Mouse (Mus musculus) neural tube, embryonic 11.5 days (tissue): ENCODE data around the gene Enkd1. TPM values are rescaled to one million over a fixed set of nuclear protein-coding genes. Genes with fewer than 3 reads are reported as not detected.

Experiments
- ATAC-seq: fragments of 200-750 bp; cut with Nextera tagmentation; 2 replicates; pipeline ENCODE4 v1.8.0; 2017; ENCODE audit warnings: moderate number of reproducible peaks, mild to moderate bottlenecking, moderate TSS enrichment, moderate library complexity; ENCODE audit not compliant: insufficient read depth, low FRiP score, low TSS enrichment
- DNase-seq: peaks from one replicate; pipeline ENCODE4 v3.0.0-alpha.2; 2015; ENCODE audit warnings: low spot score
- H3K27ac ChIP-seq: fragments of 300-500 bp; sonication (generic); 2 replicates; pipeline ENCODE4 v1.5.1; 2014; ENCODE audit warnings: low read depth, mild to moderate bottlenecking, low read length
- H3K27me3 ChIP-seq: fragments of 300-500 bp; sonication (generic); 2 replicates; pipeline ENCODE4 v1.6.1; 2014; ENCODE audit warnings: mild to moderate bottlenecking, low read length, mixed read lengths; ENCODE audit not compliant: control insufficient read depth, insufficient read depth
- H3K36me3 ChIP-seq: fragments of 300-500 bp; sonication (generic); 2 replicates; pipeline ENCODE4 v1.6.1; 2014; ENCODE audit warnings: mild to moderate bottlenecking, low read length, moderate library complexity, mixed read lengths; ENCODE audit not compliant: control insufficient read depth, insufficient read depth
- H3K4me1 ChIP-seq: fragments of 300-500 bp; sonication (generic); 2 replicates; pipeline ENCODE4 v1.6.1; 2014; ENCODE audit warnings: low read length, mixed read lengths; ENCODE audit not compliant: control insufficient read depth, insufficient read depth
- H3K4me2 ChIP-seq: fragments of 300-500 bp; sonication (generic); 2 replicates; pipeline ENCODE4 v1.6.1; 2014; ENCODE audit warnings: low read depth, mild to moderate bottlenecking, moderate library complexity
- H3K4me3 ChIP-seq: fragments of 300-500 bp; sonication (generic); 2 replicates; pipeline ENCODE4 v1.5.1; 2014; ENCODE audit warnings: low read depth, low read length
- H3K9ac ChIP-seq: fragments of 300-500 bp; sonication (generic); 2 replicates; pipeline ENCODE4 v1.6.1; 2014; ENCODE audit warnings: mild to moderate bottlenecking, low read length
- H3K9me3 ChIP-seq: fragments of 300-500 bp; sonication (generic); 2 replicates; pipeline ENCODE4 v1.6.1; 2016; ENCODE audit warnings: low read length; ENCODE audit not compliant: control insufficient read depth
- WGBS: fragments of 180-500 bp; shearing (Covaris S2); extraction: QIAGEN DNeasy Blood & Tissue Kit; methylation state at CpG from one replicate; pipeline ENCODE4 v1.1.7; 2014; 5-methylcytosine and 5-hydroxymethylcytosine counted together
- polyA plus RNA-seq: library from polyadenylated mRNA; unstranded; fragments of >200 nt; fragmentation: Nextera tagmentation; extraction: Ambion mirVana; gene quantifications from 2 replicates; pipeline ENCODE4 v1.2.1, GENCODE M21; 2014

Gene Enkd1
- polyA plus RNA-seq, 1 experiment from 2014 or later: 27.6 TPM

DNA sequence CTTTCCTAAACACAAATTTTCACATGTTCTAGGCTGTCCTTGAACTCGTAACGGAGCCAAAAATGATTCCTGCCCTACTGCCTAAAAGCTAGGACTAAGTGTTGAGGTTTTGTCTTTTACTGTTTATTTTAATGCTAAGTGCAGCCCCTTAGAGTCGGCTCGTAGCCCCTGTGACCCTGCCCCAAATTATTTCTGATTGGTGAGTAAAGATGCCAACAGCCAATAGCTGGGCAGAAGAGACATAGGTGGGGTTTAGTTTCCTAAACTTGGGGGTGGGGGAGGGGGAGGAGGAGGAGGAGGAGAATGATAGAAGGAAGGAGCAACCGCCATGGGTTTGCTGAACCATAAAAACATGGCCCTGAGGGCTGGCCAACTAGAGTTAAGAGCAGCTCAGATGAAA lies 17.7 kb upstream of the Enkd1 start:
- Histone ChIP-seq H3K4me3 (no peak overlapping the region), H3K27me3 (no peaks in the 10 kb centered on the region), H3K4me1 (no peaks in the 10 kb centered on the region), H3K9ac (no peak overlapping the region), H3K4me2 (no peak overlapping the region), H3K9me3 (no peaks in the 10 kb centered on the region), H3K36me3 (no peaks in the 10 kb centered on the region), H3K27ac (no peak overlapping the region)
- WGBS: 85% methylated on average over 5 of the region's 5 CpGs
- ATAC-seq (no peak), DNase-seq (no peak)

DNA sequence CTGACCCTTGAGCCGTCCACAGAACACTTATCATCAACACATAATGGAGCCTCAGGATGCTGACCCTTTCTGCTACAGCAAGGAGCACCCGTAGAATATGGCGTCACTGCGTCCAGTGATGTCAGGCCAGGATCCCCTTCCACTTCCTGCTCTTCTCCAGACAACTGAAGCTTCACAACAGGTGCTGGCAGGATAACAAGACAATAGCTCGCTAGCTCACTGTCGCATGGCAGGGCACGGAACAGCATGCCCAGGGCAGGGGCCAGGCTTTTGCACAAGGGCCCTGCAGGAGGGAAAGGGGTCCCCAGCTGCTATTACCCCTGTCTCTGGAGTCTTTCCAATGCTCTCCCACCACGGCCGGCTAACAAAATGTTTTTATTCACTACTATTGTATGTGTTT lies 14.9 kb upstream of the Enkd1 start:
- no peak overlapping the region for H3K27ac ChIP-seq
- no peak overlapping the region for H3K4me3 ChIP-seq
- no peak for DNase-seq
- H3K4me2 ChIP-seq: no peak overlapping the region
- H3K27me3 ChIP-seq: no peaks in the 10 kb centered on the region
- H3K9ac ChIP-seq: no peak overlapping the region
- no peaks in the 10 kb centered on the region for H3K36me3 ChIP-seq
- no peaks in the 10 kb centered on the region for H3K4me1 ChIP-seq
- no peaks in the 10 kb centered on the region for H3K9me3 ChIP-seq
- ATAC-seq: no peak
- WGBS: 94% methylated on average over 9 of the region's 9 CpGs

DNA sequence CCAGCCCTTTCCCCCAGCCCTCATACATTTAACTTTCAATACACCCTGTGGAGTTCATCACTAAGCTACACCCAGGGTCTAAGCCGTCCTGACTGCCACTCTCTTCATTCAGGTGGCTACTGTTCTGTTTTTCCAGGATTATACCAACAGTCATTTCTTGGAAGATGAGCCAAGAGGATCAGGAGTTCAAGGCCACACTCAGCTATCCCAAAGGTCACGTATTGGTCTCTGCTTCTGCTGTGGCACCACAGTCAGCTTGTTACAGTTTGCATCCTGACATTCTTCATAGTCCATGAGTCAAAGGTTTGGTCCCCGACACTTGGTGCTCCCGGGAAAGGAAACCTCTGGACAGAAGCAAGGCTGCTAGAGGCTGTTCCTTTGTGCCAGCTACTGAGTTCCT lies 11.6 kb upstream of the Enkd1 start:
- WGBS: 89% methylated on average over 4 of the region's 4 CpGs

DNA sequence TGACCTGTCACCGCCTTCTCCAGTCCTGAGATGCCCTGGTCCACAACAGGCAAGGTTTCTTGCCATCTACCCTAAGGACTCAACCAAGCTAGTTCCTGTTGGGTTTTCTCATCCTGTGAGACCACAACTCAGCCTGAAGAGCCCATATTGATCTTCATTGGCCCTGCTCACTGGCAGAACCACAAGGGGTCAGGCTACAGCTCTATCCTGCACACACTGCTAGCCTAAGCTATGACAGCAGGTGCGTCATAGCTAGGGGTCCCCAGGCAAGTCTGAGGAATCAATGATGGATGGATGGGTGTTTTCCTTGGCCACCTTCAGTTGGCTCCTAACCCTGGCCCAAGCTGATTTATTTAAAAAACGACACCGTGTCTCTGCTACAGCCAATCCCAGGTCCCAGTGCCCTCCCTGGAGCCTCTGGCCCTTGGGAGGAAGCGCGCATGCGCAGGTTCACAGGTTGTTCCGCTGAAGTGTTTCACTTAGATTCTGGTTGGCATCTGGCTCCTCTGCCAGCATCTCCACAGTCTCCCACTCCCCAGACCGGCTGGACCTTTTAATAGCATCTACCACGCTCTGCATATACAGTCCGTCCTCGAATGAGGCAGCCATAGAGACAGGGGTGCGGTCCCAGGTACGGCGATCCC lies 8.4 kb upstream of the Enkd1 start:
- no peaks in the 10 kb centered on the region for H3K9me3 ChIP-seq
- no peak overlapping the region for H3K4me2 ChIP-seq
- 95% methylated on average over 15 of the region's 15 CpGs for WGBS
- no peaks in the 10 kb centered on the region for H3K4me1 ChIP-seq
- ATAC-seq (no peak), DNase-seq (no peak)
- no peaks in the 10 kb centered on the region for H3K27me3 ChIP-seq
- no peak overlapping the region for H3K9ac ChIP-seq
- H3K36me3 ChIP-seq: peaks cover 5% of the 10 kb centered on the region
- H3K27ac ChIP-seq: no peak overlapping the region
- no peak overlapping the region for H3K4me3 ChIP-seq

More for the DNA sequence above, 11.6 kb upstream of the Enkd1 start:
- no peak overlapping the region for H3K27ac ChIP-seq
- no peak overlapping the region for H3K4me3 ChIP-seq
- H3K4me1 ChIP-seq: no peaks in the 10 kb centered on the region
- H3K9ac ChIP-seq: no peak overlapping the region
- H3K9me3 ChIP-seq: no peaks in the 10 kb centered on the region
- DNase-seq: no peak
- H3K36me3 ChIP-seq: peaks cover 5% of the 10 kb centered on the region
- ATAC-seq: no peak
- no peak overlapping the region for H3K4me2 ChIP-seq
- no peaks in the 10 kb centered on the region for H3K27me3 ChIP-seq

DNA sequence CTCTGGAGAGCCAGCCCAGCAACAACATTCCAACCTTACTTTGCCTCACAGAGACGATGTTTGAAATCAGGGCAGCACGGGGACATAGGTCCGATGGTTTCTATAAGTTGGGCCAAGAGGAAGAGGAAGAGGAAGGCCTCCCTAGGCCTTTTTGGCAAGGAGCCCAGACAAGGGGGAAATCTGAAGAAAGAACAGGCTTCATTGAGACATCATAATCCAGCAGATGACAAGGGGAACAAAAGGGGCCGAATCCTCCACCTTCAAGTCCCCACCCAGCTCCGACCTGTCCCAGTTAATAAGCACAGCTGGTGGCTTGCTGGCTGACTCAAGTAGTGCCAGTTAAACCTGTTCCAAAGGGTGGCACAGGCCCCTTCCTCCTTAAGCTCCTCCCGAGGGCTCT lies 7.0 kb upstream of the Enkd1 start:
- Histone ChIP-seq H3K9ac (no peak overlapping the region), H3K9me3 (no peaks in the 10 kb centered on the region), H3K36me3 (peaks cover 5% of the 10 kb centered on the region), H3K27me3 (no peaks in the 10 kb centered on the region), H3K4me2 (no peak overlapping the region), H3K27ac (no peak overlapping the region), H3K4me1 (no peaks in the 10 kb centered on the region), H3K4me3 (no peak overlapping the region)
- 89% methylated on average over 6 of the region's 6 CpGs for WGBS
- no peak for DNase-seq
- no peak for ATAC-seq

DNA sequence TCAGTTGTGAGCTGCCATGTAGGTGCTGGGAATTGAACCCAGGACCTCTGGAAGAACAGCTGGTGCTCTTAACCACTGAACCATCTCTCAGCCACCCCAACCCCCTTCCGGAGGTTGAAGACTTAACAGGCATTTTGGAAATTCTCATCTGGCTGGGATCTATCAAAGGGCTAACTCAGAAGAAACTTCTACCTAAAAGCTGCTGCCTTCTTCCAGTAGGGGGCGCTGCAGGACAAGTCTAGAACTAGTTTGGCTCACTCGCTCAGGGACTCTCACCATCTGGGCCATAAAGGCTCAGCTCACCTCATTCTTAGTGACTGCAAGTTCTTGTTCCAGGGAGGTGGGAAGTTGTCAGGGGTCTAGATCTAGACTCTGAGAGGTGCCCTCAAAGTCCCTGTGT lies 6.1 kb upstream of the Enkd1 start:
- WGBS: 12% methylated on average over 3 of the region's 3 CpGs
- Histone ChIP-seq H3K9ac (no peak overlapping the region), H3K9me3 (no peaks in the 10 kb centered on the region), H3K4me2 (no peak overlapping the region), H3K4me3 (no peak overlapping the region), H3K36me3 (peaks cover 5% of the 10 kb centered on the region), H3K4me1 (no peaks in the 10 kb centered on the region), H3K27me3 (no peaks in the 10 kb centered on the region), H3K27ac (no peak overlapping the region)
- ATAC-seq (peak; percentile 29; the same call in 1 of the 2 replicates), DNase-seq (peak; percentile 87)

DNA sequence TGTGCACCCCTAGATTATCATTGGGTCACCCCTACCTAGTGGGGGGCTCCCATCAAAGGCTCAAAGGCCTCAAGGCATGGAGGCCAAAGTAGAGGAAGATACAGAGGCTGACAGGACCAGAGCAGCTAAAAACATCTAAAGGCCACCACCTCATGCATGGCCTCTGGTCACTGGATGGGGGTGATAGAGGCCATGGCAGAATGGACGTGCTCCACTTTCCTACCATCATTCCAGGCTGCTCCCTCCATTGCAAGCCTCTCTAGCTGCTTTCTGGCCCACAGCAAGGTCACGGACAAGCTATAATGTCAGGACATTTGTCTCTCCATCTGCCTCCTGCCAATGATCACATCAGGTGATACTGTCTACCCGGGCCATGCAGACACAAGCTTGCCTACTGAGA lies 4.3 kb upstream of the Enkd1 start:
- Histone ChIP-seq H3K4me2 (no peak overlapping the region), H3K9me3 (no peaks in the 10 kb centered on the region), H3K36me3 (peaks cover 5% of the 10 kb centered on the region), H3K9ac (no peak overlapping the region), H3K27ac (no peak overlapping the region), H3K27me3 (no peaks in the 10 kb centered on the region), H3K4me1 (no peaks in the 10 kb centered on the region; the same call in 1 of the 2 replicates), H3K4me3 (no peak overlapping the region)
- WGBS: 92% methylated on average over 3 of the region's 3 CpGs
- DNase-seq (no peak), ATAC-seq (no peak)

DNA sequence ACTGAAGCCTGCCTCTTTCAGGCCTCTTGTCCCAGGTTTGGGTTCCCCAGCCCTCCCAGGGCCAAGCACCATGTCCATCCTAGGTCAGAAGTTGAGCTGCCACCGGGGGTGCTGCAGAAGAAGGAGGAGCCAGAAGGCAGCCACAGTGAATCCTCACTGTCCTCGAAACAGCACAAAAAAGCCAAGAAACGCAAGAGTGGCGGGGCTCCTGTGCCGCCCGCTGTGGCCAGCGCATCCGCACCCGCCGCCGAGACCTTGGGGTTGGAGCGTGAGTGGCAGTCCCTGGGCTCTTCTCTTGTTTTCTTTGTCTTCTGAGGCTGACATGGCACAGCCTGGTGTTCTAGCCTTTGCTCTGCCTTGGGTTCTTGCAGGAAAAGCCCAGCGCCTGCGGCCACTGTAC lies 1.3 kb upstream of the Enkd1 start:
- WGBS: 78% methylated on average over 14 of the region's 14 CpGs
- H3K9me3 ChIP-seq: no peaks in the 10 kb centered on the region
- no peak overlapping the region for H3K4me2 ChIP-seq
- H3K27me3 ChIP-seq: no peaks in the 10 kb centered on the region
- 0 out of 2 replicates have a peak overlapping the region, but pooled peaks have one; percentile 14 for H3K9ac ChIP-seq
- ATAC-seq: no peak
- no peaks in the 10 kb centered on the region; the same call in 1 of the 2 replicates for H3K36me3 ChIP-seq
- peaks cover 9% of the 10 kb centered on the region for H3K4me1 ChIP-seq
- no peak overlapping the region for H3K27ac ChIP-seq
- H3K4me3 ChIP-seq: no peak overlapping the region
- no peak for DNase-seq

DNA sequence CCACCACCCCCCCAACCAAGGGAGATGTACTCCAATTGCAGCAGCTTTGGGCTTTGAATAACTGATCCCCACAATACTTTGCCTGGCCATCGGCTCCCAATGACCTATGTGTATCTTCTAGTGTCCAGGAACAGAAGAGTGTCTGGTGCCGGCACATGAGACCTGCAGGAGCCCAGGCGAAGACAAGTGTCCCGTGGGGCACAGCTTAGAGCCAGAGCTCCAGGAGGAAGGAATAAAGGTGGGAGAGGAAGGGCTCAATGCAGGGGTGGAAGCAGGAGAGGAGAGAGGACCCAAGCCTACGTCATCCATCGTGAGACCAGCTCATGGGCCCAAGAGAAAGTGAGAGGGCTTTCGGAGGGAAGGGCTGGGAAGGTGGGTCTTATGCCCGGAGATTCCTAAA lies 665 bp upstream of the Enkd1 start:
- H3K4me1 ChIP-seq: peaks cover 9% of the 10 kb centered on the region
- no peak overlapping the region for H3K27ac ChIP-seq
- H3K9me3 ChIP-seq: no peaks in the 10 kb centered on the region
- DNase-seq (no peak), ATAC-seq (no peak)
- no peak overlapping the region for H3K9ac ChIP-seq
- no peak overlapping the region for H3K4me3 ChIP-seq
- peaks cover 4% of the 10 kb centered on the region for H3K36me3 ChIP-seq
- no peaks in the 10 kb centered on the region for H3K27me3 ChIP-seq
- over 99% methylated on average over 8 of the region's 8 CpGs for WGBS
- H3K4me2 ChIP-seq: no peak overlapping the region
